Mouse (Mus musculus) kidney, adult 2 months (tissue): ENCODE data around the gene Plk4. TPM values are rescaled to one million over a fixed set of nuclear protein-coding genes. Genes with fewer than 3 reads are reported as not detected.

Experiments
- polyA plus RNA-seq: library from polyadenylated mRNA; depleted of rRNA; stranded (reverse); fragments of >200 nt; gene quantifications from 2 replicates; pipeline ENCODE4 v1.2.3, GENCODE M21; 2012; rRNA removed

Gene Plk4
- polyA plus RNA-seq, 1 experiment, result 1.7 TPM

Other genes with a start within 250 kb of the Plk4 start
- 0.08 TPM in 1 of 2 replicates, not detected in the other for gene Slc25a31, start 91.2 kb upstream of the Plk4 start, polyA plus RNA-seq
- gene Hspa4l, start 55.5 kb upstream of the Plk4 start, polyA plus RNA-seq, result 6.5 and 8.1 TPM in 2 replicates
- 3.1 and 3.7 TPM in 2 replicates for gene Mfsd8, start 46.9 kb downstream of the Plk4 start, polyA plus RNA-seq
- 5.5 and 6.0 TPM in 2 replicates for gene Abhd18, start 47.0 kb downstream of the Plk4 start, polyA plus RNA-seq
- 0.03 TPM in 1 of 2 replicates, not detected in the other for gene 1700034I23Rik, start 102.5 kb downstream of the Plk4 start, polyA plus RNA-seq
- 13.2 and 15.6 TPM in 2 replicates for gene Larp1b, start 149.8 kb downstream of the Plk4 start, polyA plus RNA-seq